Mouse (Mus musculus) liver, embryonic 14.5 days (tissue): Measurements from ENCODE around the gene Mars. TPM values are rescaled to one million over a fixed set of nuclear protein-coding genes. Genes with fewer than 3 reads are reported as not detected.
A peak's percentile ranks its signal among the peaks of the same experiment; 100 is the strongest.

ENCODE experiments used
- ATAC-seq: fragments of 200-750 bp; cut with Nextera tagmentation; 2 replicates; pipeline ENCODE4 v1.8.0; 2017; ENCODE audit warnings: moderate number of reproducible peaks, mild to moderate bottlenecking, moderate library complexity; ENCODE audit not compliant: insufficient read depth
- DNase-seq, 3 experiments: peaks; one replicate each; pipeline ENCODE4 v3.0.0-alpha.2; 2012 to 2013; ENCODE audit warnings: low read depth in 3 of 3, low spot score in 3 of 3
- H3K27ac ChIP-seq: fragments of 300-500 bp; sonication (generic); 2 replicates; pipeline ENCODE4 v1.5.1; 2014; ENCODE audit warnings: moderate library complexity, mild to moderate bottlenecking, control low read depth, inconsistent platforms
- H3K27me3 ChIP-seq: fragments of 300-500 bp; sonication (generic); 2 replicates; pipeline ENCODE4 v1.6.1; 2014; ENCODE audit warnings: mild to moderate bottlenecking, low read length, moderate library complexity; ENCODE audit not compliant: control insufficient read depth, insufficient read depth
- H3K36me3 ChIP-seq: fragments of 300-500 bp; sonication (generic); replicated peaks from 2 replicates; pipeline ENCODE4 v1.6.1; 2014; ENCODE audit warnings: low read depth; ENCODE audit not compliant: control insufficient read depth, insufficient read depth
- H3K4me1 ChIP-seq, 2 experiments: fragments of 200-500 bp in 1 of 2; fragments of 300-500 bp in 1 of 2; sonication (generic) in 1 of 2; replicated peaks; 2 replicates each; pipeline ENCODE4 v1.6.1; 2012 to 2014; ENCODE audit warnings: antibody characterized with exemption in 1 of 2, inconsistent platforms in 1 of 2, low read length in 1 of 2; ENCODE audit not compliant: control insufficient read depth in 2 of 2, insufficient read depth in 2 of 2
- H3K4me2 ChIP-seq: fragments of 300-500 bp; sonication (generic); 2 replicates; pipeline ENCODE4 v1.6.1; 2014; ENCODE audit warnings: low read depth, mild to moderate bottlenecking, control low read depth, moderate library complexity
- H3K4me3 ChIP-seq, 2 experiments: fragments of 200-500 bp in 1 of 2; fragments of 300-500 bp in 1 of 2; sonication (generic) in 1 of 2; 2 replicates each; pipeline ENCODE4 v1.5.1; 2012 to 2014; ENCODE audit warnings: low read depth in 2 of 2, low read length in 2 of 2, mild to moderate bottlenecking in 2 of 2, control low read depth in 1 of 2, inconsistent platforms in 1 of 2, moderate library complexity in 1 of 2; ENCODE audit not compliant: insufficient read depth in 1 of 2
- H3K9ac ChIP-seq: fragments of 300-500 bp; sonication (generic); replicated peaks from 2 replicates; pipeline ENCODE4 v1.6.1; 2014; ENCODE audit warnings: mild to moderate bottlenecking, control low read depth, moderate library complexity
- H3K9me3 ChIP-seq: fragments of 300-500 bp; sonication (generic); 2 replicates; pipeline ENCODE4 v1.6.1; 2016; ENCODE audit warnings: low read length, mixed read lengths; ENCODE audit not compliant: control insufficient read depth
- CTCF ChIP-seq: IDR thresholded peaks from 2 replicates; pipeline ENCODE4 v1.5.1; 2016; ENCODE audit warnings: antibody characterized with exemption, low read depth, control low read depth
- EP300 ChIP-seq: IDR thresholded peaks from 2 replicates; pipeline ENCODE4 v1.6.1; 2016; ENCODE audit warnings: antibody characterized with exemption, low read depth
- WGBS: fragments of 180-500 bp; shearing (Covaris S2); extraction: QIAGEN DNeasy Blood & Tissue Kit; methylation state at CpG from one replicate; pipeline ENCODE4 v1.1.7; 2014; ENCODE audit not compliant: insufficient replicate concordance; 5-methylcytosine and 5-hydroxymethylcytosine counted together
- polyA plus RNA-seq, 2 experiments: library from polyadenylated mRNA; depleted of rRNA in 1 of 2; stranded (reverse) in 1 of 2; unstranded in 1 of 2; fragments of >200 nt; fragmentation: Nextera tagmentation in 1 of 2; extraction: Ambion mirVana in 1 of 2; gene quantifications; 2 replicates each; pipeline versions ENCODE4 v1.2.1 to v1.2.3; 2012 to 2014

Mars gene
- polyA plus RNA-seq, 2 experiments = 63.4 to 101 TPM

DNA sequence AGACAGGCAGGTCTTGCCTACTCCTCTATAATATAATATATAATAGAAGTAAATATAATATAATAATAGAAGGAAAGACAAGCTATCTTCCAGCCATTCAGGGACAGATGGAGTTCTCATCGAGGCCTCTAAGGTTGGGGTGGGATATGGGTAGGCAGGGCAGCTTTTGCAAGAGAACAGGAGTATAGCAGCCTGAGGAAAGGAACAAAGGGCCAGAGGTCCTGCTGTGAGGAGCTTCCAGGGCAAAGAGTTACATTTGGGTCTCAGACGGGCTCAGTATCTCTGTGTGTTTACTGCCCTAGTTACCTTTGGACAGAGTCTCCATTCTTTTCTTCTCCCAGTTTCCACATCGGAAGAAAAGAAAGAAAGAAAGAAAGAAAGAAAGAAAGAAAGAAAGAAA is 48.0 kb downstream of the Mars start:
- Histone ChIP-seq H3K27me3 (peaks cover 20% of the 10 kb centered on the region), H3K4me2 (no peak overlapping the region), H3K9me3 (no peaks in the 10 kb centered on the region), H3K9ac (no peak overlapping the region), H3K27ac (no peak overlapping the region), H3K4me3 (no peak overlapping the region), H3K36me3 (no peaks in the 10 kb centered on the region), H3K4me1 (peaks cover 6 to 10% of the 10 kb centered on the region in 2 experiments; a peak in 3 of 4 replicates)
- DNase-seq (no peak), ATAC-seq (no peak)
- 65% methylated on average over 3 of the region's 3 CpGs for WGBS
- TF ChIP-seq EP300 (no peak), CTCF (no peak)

GRCm38 (mm10) chr10:127262548-127263398 is 48.8 kb downstream of the Mars start, which contains the start of gene Kif5a:
Gene Kif5a, minus strand, starts transcription at chr10:127263348.
- WGBS = 3% methylated on average over 46 of the region's 53 CpGs
- no peak for DNase-seq
- peak within 1 kb of the TSS; percentile 45 to 48 for H3K4me3 ChIP-seq
- peaks cover 2 to 7% of the 10 kb centered on the region in 2 experiments; a peak in 2 of 4 replicates for H3K4me1 ChIP-seq
- no peak within 1 kb of the TSS for H3K9ac ChIP-seq
- no peak for TF ChIP-seq EP300
- 0 out of 2 replicates have a peak, but pooled peaks have one; percentile 3 for TF ChIP-seq CTCF
- no peaks in the 10 kb centered on the region for H3K36me3 ChIP-seq
- peak within 1 kb of the TSS; percentile 74 for H3K4me2 ChIP-seq
- no peak within 1 kb of the TSS for H3K27ac ChIP-seq
- ATAC-seq = no peak
- H3K27me3 ChIP-seq = peaks cover 20% of the 10 kb centered on the region
- H3K9me3 ChIP-seq = no peaks in the 10 kb centered on the region

- Histone ChIP-seq H3K9me3 (no peaks in the 10 kb centered on the region), H3K4me1 (peaks cover 2% of the 10 kb centered on the region in 2 experiments; a peak in 1 of 4 replicates), H3K4me3 (no peak overlapping the region), H3K27me3 (peaks cover 20% of the 10 kb centered on the region), H3K4me2 (peak overlapping the region; percentile 74; the same call in 1 of the 2 replicates), H3K36me3 (no peaks in the 10 kb centered on the region), H3K27ac (no peak overlapping the region), H3K9ac (no peak overlapping the region)
- WGBS = 53% methylated on average over 15 of the region's 15 CpGs
- TF ChIP-seq EP300 (no peak), CTCF (no peak)
- DNase-seq (no peak), ATAC-seq (no peak)
Observed at GRCm38 (mm10) chr10:127261706-127262547, 49.7 kb downstream of the Mars start.

- 64% methylated on average over 8 of the region's 8 CpGs for WGBS
- no peak overlapping the region for H3K27ac ChIP-seq
- H3K4me2 ChIP-seq = no peak overlapping the region
- ATAC-seq (no peak), DNase-seq (no peak)
- no peak overlapping the region for H3K4me3 ChIP-seq
- H3K4me1 ChIP-seq = 0 out of 4 replicates have a peak, but pooled peaks cover 2% of the 10 kb centered on the region in 2 experiments
- peaks cover 20% of the 10 kb centered on the region for H3K27me3 ChIP-seq
- H3K36me3 ChIP-seq = no peaks in the 10 kb centered on the region
- no peak for TF ChIP-seq EP300
- no peak for TF ChIP-seq CTCF
- no peak overlapping the region for H3K9ac ChIP-seq
- H3K9me3 ChIP-seq = no peaks in the 10 kb centered on the region
Observed at GRCm38 (mm10) chr10:127258489-127258888, 53.1 kb downstream of the Mars start.

DNA sequence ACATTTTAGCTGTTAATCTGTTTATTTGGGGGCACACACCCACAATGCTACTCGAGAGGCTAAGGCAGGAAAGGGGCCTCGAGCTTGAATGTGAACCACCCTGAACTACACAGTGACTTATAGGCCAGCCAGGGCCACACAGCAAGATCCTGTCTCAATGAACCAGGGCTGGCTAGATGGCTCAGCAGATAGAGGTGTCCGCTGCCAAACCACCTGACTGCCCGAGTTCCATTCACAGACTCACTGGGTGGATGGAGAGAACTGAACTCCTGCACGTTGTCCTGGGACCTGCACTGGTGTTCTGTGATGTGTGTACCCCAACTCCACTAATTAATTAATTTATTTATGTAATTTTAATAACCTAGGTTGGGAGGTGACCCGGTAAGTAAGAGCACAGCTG is 53.8 kb downstream of the Mars start:
- no peak overlapping the region for H3K27ac ChIP-seq
- TF ChIP-seq CTCF (no peak), EP300 (no peak)
- peaks cover 14% of the 10 kb centered on the region for H3K27me3 ChIP-seq
- ATAC-seq = no peak
- no peaks in the 10 kb centered on the region for H3K9me3 ChIP-seq
- DNase-seq = no peak
- H3K9ac ChIP-seq = no peak overlapping the region
- no peak overlapping the region for H3K4me3 ChIP-seq
- 54% methylated on average over 6 of the region's 6 CpGs for WGBS
- H3K4me2 ChIP-seq = no peak overlapping the region
- H3K4me1 ChIP-seq = 0 out of 4 replicates have a peak, but pooled peaks cover 1 to 2% of the 10 kb centered on the region in 2 experiments
- no peaks in the 10 kb centered on the region for H3K36me3 ChIP-seq
